Mouse (Mus musculus) MEL (cell line): Measurements from ENCODE around the gene Nicn1.
A peak's percentile ranks its signal among the peaks of the same experiment; 100 is the strongest.

Experiments
- KAT2A ChIP-seq: conservative IDR thresholded peaks from 2 replicates; pipeline ENCODE4 v1.6.1; 2012; ENCODE audit warnings: low read depth, low read length, improper control_type of control experiment, inconsistent platforms
- POLR2A ChIP-seq, 2 experiments: IDR thresholded peaks; 2 replicates each; pipeline ENCODE4 v1.6.1; 2011 to 2012; ENCODE audit warnings: low read length in 2 of 2, mild to moderate bottlenecking in 2 of 2, control low read depth in 1 of 2, improper control_type of control experiment in 1 of 2, low read depth in 1 of 2, moderate library complexity in 1 of 2; ENCODE audit not compliant: control insufficient read depth in 1 of 2, insufficient read depth in 1 of 2, poor library complexity in 1 of 2

DNA sequence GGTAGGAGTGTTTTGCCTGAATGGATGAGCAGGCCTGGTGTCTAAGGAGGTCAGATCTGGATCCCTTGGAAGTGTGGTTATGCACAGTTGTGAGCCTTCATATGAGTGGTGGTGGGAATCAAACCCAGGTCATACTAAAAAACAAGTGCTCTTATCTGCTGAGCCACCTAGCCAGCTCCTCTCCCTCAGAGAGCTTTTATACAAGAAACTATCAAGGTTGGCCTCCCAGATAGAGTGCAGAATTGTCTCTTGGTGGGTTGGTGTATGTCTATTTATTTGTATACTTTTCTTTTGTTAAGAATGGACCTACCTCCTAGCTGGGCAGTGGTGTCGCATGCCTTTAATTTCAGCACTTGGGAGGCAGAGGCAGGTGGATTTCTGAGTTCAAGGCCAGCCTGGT is 53.6 kb downstream of the Nicn1 start:
- 0 out of 4 replicates have a peak, but pooled peaks of 1 of the 2 experiments have one; percentile 18 for TF ChIP-seq POLR2A (IDR thresholded peaks at IDR 0.05; ENCODE audit: control insufficient read depth in 1 of 2, insufficient read depth in 1 of 2, low read depth in 1 of 2, low read length in 2 of 2, poor library complexity in 1 of 2)
- TF ChIP-seq KAT2A: no peak
